Mouse (Mus musculus) thymus, adult 2 months (tissue): Measurements from ENCODE around the gene Col28a1.

Experiments used
- CTCF ChIP-seq: fragments of 200-500 bp; IDR thresholded peaks from 2 replicates; pipeline ENCODE4 v1.5.1; 2012; ENCODE audit warnings: mild to moderate bottlenecking, control low read depth, low read length, moderate library complexity, borderline replicate concordance; ENCODE audit not compliant: control insufficient read depth, poor library complexity, insufficient read depth; ENCODE audit errors: extremely low read depth
- POLR2A ChIP-seq: fragments of 200-500 bp; IDR thresholded peaks from 2 replicates; pipeline ENCODE4 v1.6.1; 2012; ENCODE audit warnings: mild to moderate bottlenecking, low read length, control low read depth, moderate library complexity; ENCODE audit not compliant: control insufficient read depth, poor library complexity, insufficient read depth; ENCODE audit errors: extremely low read depth

DNA sequence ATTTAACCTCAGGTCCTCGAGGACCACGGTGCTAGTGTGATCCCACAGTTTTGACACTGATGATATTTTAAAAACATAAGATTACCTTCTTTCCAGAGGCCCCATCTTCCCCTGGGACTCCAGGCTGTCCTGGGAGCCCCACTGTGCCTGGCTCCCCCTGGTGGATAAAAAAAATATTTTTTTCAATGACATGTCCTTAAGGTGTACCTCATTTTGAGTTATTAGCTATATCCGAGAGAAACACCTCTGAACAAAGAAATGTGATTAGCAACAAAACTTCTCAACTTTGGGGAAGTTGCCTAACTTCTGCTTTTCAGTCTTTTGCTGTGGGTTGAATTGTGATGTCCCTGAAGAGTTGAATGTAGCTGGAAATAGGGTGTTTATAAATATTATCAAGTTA lies 105.6 kb downstream of the Col28a1 start:
- TF ChIP-seq POLR2A (no peak), CTCF (peak; percentile 51; the same call in 1 of the 2 replicates)
